Mouse (Mus musculus) MEL (cell line): ENCODE data around the gene Hs3st5. TPM values are rescaled to one million over a fixed set of nuclear protein-coding genes. Genes with fewer than 3 reads are reported as not detected.

Experiments used
- DNase-seq: peaks from one replicate; pipeline ENCODE4 v3.0.0; 2011; ENCODE audit warnings: low read depth, low spot score
- H3K27ac ChIP-seq: 2 replicates; pipeline ENCODE4 v1.5.1; 2012; ENCODE audit warnings: low read depth, mild to moderate bottlenecking, control low read depth, low read length, moderate library complexity; ENCODE audit not compliant: control insufficient read depth
- H3K27me3 ChIP-seq, 2 experiments: fragments of 150-350 bp in 1 of 2; sonication (generic) in 1 of 2; 2 replicates each; pipeline ENCODE4 v1.6.1; 2012; ENCODE audit warnings: low read length in 2 of 2, mild to moderate bottlenecking in 2 of 2, improper control_type of control experiment in 1 of 2, moderate library complexity in 1 of 2; ENCODE audit not compliant: insufficient read depth in 2 of 2, control insufficient read depth in 1 of 2
- H3K36me3 ChIP-seq, 2 experiments: 2 replicates each; pipeline ENCODE4 v1.6.1; 2012 to 2014; ENCODE audit warnings: low read length in 2 of 2, improper control_type of control experiment in 1 of 2, inconsistent platforms in 1 of 2, mild to moderate bottlenecking in 1 of 2; ENCODE audit not compliant: insufficient read depth in 2 of 2, control insufficient read depth in 1 of 2
- H3K4me1 ChIP-seq, 2 experiments: fragments of 150-350 bp in 1 of 2; sonication (generic) in 1 of 2; 2 replicates each; pipeline ENCODE4 v1.6.1; 2012; ENCODE audit warnings: low read length in 2 of 2, improper control_type of control experiment in 1 of 2, mild to moderate bottlenecking in 1 of 2; ENCODE audit not compliant: insufficient read depth in 2 of 2, control insufficient read depth in 1 of 2
- H3K4me3 ChIP-seq, 2 experiments: fragments of 150-350 bp in 1 of 2; sonication (generic) in 1 of 2; 2 replicates each; pipeline ENCODE4 v1.5.1; 2012; ENCODE audit warnings: low read depth in 2 of 2, low read length in 2 of 2, mild to moderate bottlenecking in 2 of 2, moderate library complexity in 2 of 2, control low read depth in 1 of 2, improper control_type of control experiment in 1 of 2; ENCODE audit not compliant: control insufficient read depth in 1 of 2, insufficient read depth in 1 of 2
- H3K79me2 ChIP-seq: 2 replicates; pipeline ENCODE4 v1.6.1; 2012; ENCODE audit warnings: mild to moderate bottlenecking, low read length, moderate library complexity; ENCODE audit not compliant: control insufficient read depth, poor library complexity, insufficient read depth
- H3K9ac ChIP-seq: 2 replicates; pipeline ENCODE4 v1.6.1; 2012; ENCODE audit warnings: low read depth, mild to moderate bottlenecking, control low read depth, low read length, moderate library complexity; ENCODE audit not compliant: control insufficient read depth, poor library complexity, severe bottlenecking
- H3K9me3 ChIP-seq: fragments of 150-350 bp; sonication (generic); replicated peaks from 2 replicates; pipeline ENCODE4 v1.6.1; 2012; ENCODE audit warnings: mild to moderate bottlenecking, low read length, improper control_type of control experiment, moderate library complexity; ENCODE audit not compliant: insufficient read depth
- CTCF ChIP-seq, 3 experiments: IDR thresholded peaks in 2 of 3; conservative IDR thresholded peaks in 1 of 3; 2 replicates each; pipeline ENCODE4 v1.5.1; 2011 to 2012; ENCODE audit warnings: low read length in 3 of 3, low read depth in 2 of 3, mild to moderate bottlenecking in 2 of 3, improper control_type of control experiment in 1 of 3, inconsistent platforms in 1 of 3, mixed read lengths in 1 of 3, moderate library complexity in 1 of 3; ENCODE audit not compliant: control insufficient read depth in 1 of 3, insufficient read depth in 1 of 3, poor library complexity in 1 of 3, severe bottlenecking in 1 of 3
- ELF1 ChIP-seq: IDR thresholded peaks from 2 replicates; pipeline ENCODE4 v1.6.1; 2014; ENCODE audit warnings: low read depth, mild to moderate bottlenecking, inconsistent platforms, low read length, improper control_type of control experiment, moderate library complexity
- GATA1 ChIP-seq: IDR thresholded peaks from 2 replicates; pipeline ENCODE4 v1.6.1; 2011; ENCODE audit warnings: low read depth, low read length, improper control_type of control experiment
- HCFC1 ChIP-seq: IDR thresholded peaks from 2 replicates; pipeline ENCODE4 v1.6.1; 2012; ENCODE audit warnings: low read depth, mild to moderate bottlenecking, inconsistent platforms, low read length, improper control_type of control experiment, moderate library complexity
- MAX ChIP-seq: IDR thresholded peaks from 2 replicates; pipeline ENCODE4 v1.6.1; 2011; ENCODE audit warnings: low read length, improper control_type of control experiment
- MAZ ChIP-seq: IDR thresholded peaks from 2 replicates; pipeline ENCODE4 v1.6.1; 2012; ENCODE audit warnings: low read depth, mild to moderate bottlenecking, inconsistent platforms, low read length, improper control_type of control experiment
- MEF2A ChIP-seq: IDR thresholded peaks from 2 replicates; pipeline ENCODE4 v1.6.1; 2014; ENCODE audit warnings: low read depth, mild to moderate bottlenecking, inconsistent platforms, low read length, improper control_type of control experiment; ENCODE audit not compliant: poor library complexity, insufficient replicate concordance, severe bottlenecking; ENCODE audit errors: extremely low read depth
- MYB ChIP-seq: IDR thresholded peaks from 2 replicates; pipeline ENCODE4 v1.6.1; 2011; ENCODE audit warnings: mild to moderate bottlenecking, low read depth, low read length, improper control_type of control experiment
- NELFE ChIP-seq: IDR thresholded peaks from 2 replicates; pipeline ENCODE4 v1.6.1; 2011; ENCODE audit warnings: low read depth, low read length, improper control_type of control experiment
- RAD21 ChIP-seq: IDR thresholded peaks from 2 replicates; pipeline ENCODE4 v1.6.1; 2011; ENCODE audit warnings: mild to moderate bottlenecking, low read depth, low read length, improper control_type of control experiment
- RCOR1 ChIP-seq: IDR thresholded peaks from 2 replicates; pipeline ENCODE4 v1.6.1; 2012; ENCODE audit warnings: low read depth, mild to moderate bottlenecking, inconsistent platforms, low read length, improper control_type of control experiment
- SMC3 ChIP-seq: IDR thresholded peaks from 2 replicates; pipeline ENCODE4 v1.6.1; 2011; ENCODE audit warnings: low read depth, low read length, improper control_type of control experiment
- USF1 ChIP-seq: IDR thresholded peaks from 2 replicates; pipeline ENCODE4 v1.6.1; 2014; ENCODE audit warnings: low read depth, mild to moderate bottlenecking, inconsistent platforms, low read length, improper control_type of control experiment, moderate library complexity
- USF2 ChIP-seq, 2 experiments: IDR thresholded peaks; 2 replicates each; pipeline ENCODE4 v1.6.1; 2011 to 2012; ENCODE audit warnings: improper control_type of control experiment in 2 of 2, low read length in 2 of 2, borderline replicate concordance in 1 of 2, inconsistent platforms in 1 of 2, low read depth in 1 of 2, mild to moderate bottlenecking in 1 of 2; ENCODE audit not compliant: insufficient read depth in 1 of 2
- ZC3H11A ChIP-seq: IDR thresholded peaks from 2 replicates; pipeline ENCODE4 v1.6.1; 2012; ENCODE audit warnings: low read depth, mild to moderate bottlenecking, inconsistent platforms, low read length, improper control_type of control experiment
- polyA plus RNA-seq, 2 experiments: library from polyadenylated mRNA; stranded (reverse) in 1 of 2; unstranded in 1 of 2; fragments of >175 nt in 1 of 2; fragments of >200 nt in 1 of 2; gene quantifications; 2 replicates each; pipeline versions ENCODE4 v1.2.1 to v1.2.4; 2012; ENCODE audit warnings: low replicate concordance in 2 of 2, low read depth in 1 of 2; ENCODE audit not compliant: insufficient read length in 2 of 2, insufficient read depth in 1 of 2, missing spikeins in 1 of 2
- total RNA-seq: library from RNA; depleted of rRNA; stranded (reverse); fragments of 300-350 nt; gene quantifications from 2 replicates; pipeline ENCODE4 v1.2.3, GENCODE M21; 2012

Gene Hs3st5
- total and polyA plus RNA-seq, 3 experiments, result not detected

DNA sequence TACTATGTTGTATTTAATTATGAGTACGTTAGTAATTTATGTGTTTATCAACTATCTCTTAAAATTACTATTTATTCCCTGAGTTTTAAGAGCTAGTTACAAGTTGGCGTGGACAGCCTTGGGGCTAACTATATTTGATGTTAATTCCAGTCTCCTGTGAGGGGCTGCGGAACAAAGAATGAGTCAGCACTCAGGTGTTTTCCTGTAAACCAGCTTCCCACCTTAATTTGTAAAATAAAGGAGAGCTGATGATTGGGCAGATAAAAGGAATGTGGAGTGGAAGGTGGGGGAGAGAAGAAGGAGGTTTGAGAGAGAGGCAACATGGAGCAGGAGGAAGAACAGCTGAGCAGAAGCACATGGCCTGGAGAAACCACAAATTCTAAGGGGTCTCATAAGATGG lies 343.6 kb downstream of the Hs3st5 start:
- no peak for DNase-seq
- Histone ChIP-seq H3K9me3 (no peaks in the 10 kb centered on the region), H3K27ac (no peak overlapping the region)
- TF ChIP-seq MAX, result no peak
- TF ChIP-seq NELFE, result no peak
- TF ChIP-seq GATA1, result no peak
- no peak for TF ChIP-seq MAZ
- TF ChIP-seq MEF2A, result no peak
- TF ChIP-seq ZC3H11A, result no peak
- TF ChIP-seq HCFC1, result no peak
- TF ChIP-seq ELF1, result no peak
- TF ChIP-seq USF2 (IDR thresholded peaks at IDR 0.05; ENCODE audit: borderline replicate concordance in 1 of 2, insufficient read depth in 1 of 2, low read depth in 1 of 2, low read length in 2 of 2), result no peak
- TF ChIP-seq SMC3, result no peak
- TF ChIP-seq RAD21, result no peak
- no peak for TF ChIP-seq USF1
- TF ChIP-seq, all 39 proteins: peak for 0
- H3K27me3 ChIP-seq, result no peaks in the 10 kb centered on the region
- H3K4me3 ChIP-seq, result no peak overlapping the region
- H3K9ac ChIP-seq, result no peak overlapping the region
- H3K36me3 ChIP-seq, result no peaks in the 10 kb centered on the region
- no peaks in the 10 kb centered on the region for H3K4me1 ChIP-seq
- H3K79me2 ChIP-seq, result no peaks in the 10 kb centered on the region

DNA sequence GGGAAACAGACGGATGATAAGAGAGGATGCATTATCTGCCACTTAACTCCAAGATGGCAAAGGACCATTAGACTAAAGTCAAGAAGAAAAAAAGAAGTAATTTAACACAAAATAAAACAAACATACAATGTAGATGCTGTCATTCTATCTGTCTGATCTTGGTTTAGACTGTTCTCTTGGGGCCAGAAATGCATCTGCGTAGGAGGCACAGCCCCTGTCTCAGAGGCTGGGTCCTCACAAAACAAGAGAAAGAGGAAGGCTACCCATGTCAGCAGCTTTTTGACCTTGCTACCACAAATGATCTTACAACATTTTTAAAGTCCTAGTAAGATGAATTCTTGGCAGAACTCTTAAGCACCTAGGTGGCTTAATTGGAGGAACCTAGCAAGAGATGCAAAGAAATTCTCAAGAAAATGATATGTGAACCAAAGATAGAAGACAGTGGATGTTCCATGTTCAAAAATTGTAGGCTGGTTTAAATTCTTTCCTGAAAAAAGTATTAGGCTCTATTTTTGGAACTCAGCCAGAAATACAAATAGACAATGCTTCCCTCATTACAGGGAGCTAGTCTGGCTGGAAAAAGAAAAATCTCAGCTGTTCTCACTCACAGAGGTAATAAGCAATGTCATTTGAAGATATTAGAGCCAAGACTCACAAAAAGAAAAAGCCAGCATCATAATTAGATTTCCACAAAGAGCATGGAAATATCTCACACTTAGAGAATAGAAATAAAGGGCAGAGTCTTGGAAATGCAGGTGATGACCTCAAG lies 355.7 kb downstream of the Hs3st5 start:
- H3K27me3 ChIP-seq, result no peaks in the 10 kb centered on the region
- H3K4me3 ChIP-seq, result no peak overlapping the region
- no peaks in the 10 kb centered on the region for H3K36me3 ChIP-seq
- H3K9ac ChIP-seq, result no peak overlapping the region
- DNase-seq, result no peak
- H3K79me2 ChIP-seq, result no peaks in the 10 kb centered on the region
- TF ChIP-seq RCOR1 (no peak), MYB (no peak), CTCF (IDR thresholded peaks at IDR 0.05 in 2 of 3, conservative IDR thresholded peaks at IDR 0.05 in 1 of 3; ENCODE audit: control insufficient read depth in 1 of 3, insufficient read depth in 1 of 3, low read depth in 2 of 3, low read length in 3 of 3, poor library complexity in 1 of 3, severe bottlenecking in 1 of 3) (no peak)
- H3K27ac ChIP-seq, result no peak overlapping the region
- H3K4me1 ChIP-seq, result no peaks in the 10 kb centered on the region
- no peaks in the 10 kb centered on the region for H3K9me3 ChIP-seq
